Mouse (Mus musculus) cortical plate, adult 2 months (tissue): Measurements from ENCODE around the gene Cyp2j12. TPM values are rescaled to one million over a fixed set of nuclear protein-coding genes. Genes with fewer than 3 reads are reported as not detected.
"Not testable (repeated sequence)": the region's sequence is repeated elsewhere in the genome, so short reads cannot be mapped to it uniquely, and the experiment has no call there.

Experiments used
- H3K27ac ChIP-seq: fragments of 200-500 bp; 2 replicates; pipeline ENCODE4 v1.5.1; 2012; ENCODE audit warnings: low read length, control low read depth, inconsistent platforms; ENCODE audit not compliant: insufficient read depth
- H3K4me1 ChIP-seq: fragments of 200-500 bp; 2 replicates; pipeline ENCODE4 v1.6.1; 2011; ENCODE audit warnings: low read length; ENCODE audit not compliant: control insufficient read depth, insufficient read depth
- H3K4me3 ChIP-seq: fragments of 200-500 bp; 2 replicates; pipeline ENCODE4 v1.5.1; 2011; ENCODE audit warnings: mild to moderate bottlenecking, low read length, control low read depth; ENCODE audit not compliant: insufficient read depth
- CTCF ChIP-seq: fragments of 200-500 bp; IDR thresholded peaks from 2 replicates; pipeline ENCODE4 v1.5.1; 2011; ENCODE audit warnings: mild to moderate bottlenecking, control low read depth, low read length; ENCODE audit not compliant: insufficient read depth; ENCODE audit errors: extremely low read depth
- POLR2A ChIP-seq: fragments of 200-500 bp; IDR thresholded peaks from 2 replicates; pipeline ENCODE4 v1.6.1; 2011; ENCODE audit warnings: mild to moderate bottlenecking, low read length, control low read depth; ENCODE audit not compliant: insufficient read depth; ENCODE audit errors: extremely low read depth
- polyA plus RNA-seq: library from polyadenylated mRNA; depleted of rRNA; stranded (reverse); fragments of >200 nt; gene quantifications from 2 replicates; pipeline ENCODE4 v1.2.3, GENCODE M21; 2012; rRNA removed

Cyp2j12 gene
- polyA plus RNA-seq = 4.4 and 6.8 TPM in 2 replicates

DNA sequence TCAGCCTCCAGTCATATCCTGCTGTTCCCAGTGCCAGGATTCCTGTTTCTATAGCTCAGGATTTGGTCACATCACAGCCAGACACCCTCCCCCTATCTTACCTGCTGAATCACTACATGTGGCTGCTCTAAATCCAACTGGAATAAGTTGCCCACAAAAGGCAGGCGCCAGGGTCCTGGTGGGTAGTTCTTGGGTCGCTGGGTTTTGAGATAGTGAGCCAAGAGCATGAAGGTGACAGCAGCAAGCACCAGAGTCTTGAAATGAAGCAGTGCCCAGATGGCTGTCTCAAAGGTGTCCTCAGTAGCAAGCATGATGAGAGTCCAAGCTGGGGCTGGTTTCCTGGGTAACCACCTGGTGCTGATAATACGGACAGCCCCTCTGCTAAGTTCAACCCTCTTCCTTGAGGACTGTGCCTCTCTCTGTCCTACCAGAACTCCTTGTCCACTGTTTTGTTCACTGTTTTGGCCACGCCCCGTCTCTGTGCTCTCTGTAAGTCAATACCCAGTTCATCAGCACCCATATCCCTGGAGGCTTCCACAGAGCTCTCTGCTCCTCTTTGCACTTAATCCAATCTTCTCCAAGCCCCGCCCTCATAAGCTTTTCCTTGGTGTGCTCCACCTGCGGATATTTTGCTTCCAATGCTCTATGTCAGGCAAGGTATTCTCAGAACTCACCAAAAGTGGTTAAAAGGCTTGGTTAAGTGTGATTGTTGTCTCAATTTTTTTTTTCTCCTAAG lies at the start of gene Cyp2j12:
Gene Cyp2j12, minus strand, starts transcription at position 421 of the 736 bp plus-strand sequence.
- Histone ChIP-seq H3K4me1 (no peaks in the 10 kb centered on the region), H3K27ac (0 out of 2 replicates have a peak within 1 kb of the TSS, but pooled peaks have one; percentile 1), H3K4me3 (peak within 1 kb of the TSS; percentile 24; the same call in 1 of the 2 replicates)
- TF ChIP-seq CTCF (no peak), POLR2A (no peak)

DNA sequence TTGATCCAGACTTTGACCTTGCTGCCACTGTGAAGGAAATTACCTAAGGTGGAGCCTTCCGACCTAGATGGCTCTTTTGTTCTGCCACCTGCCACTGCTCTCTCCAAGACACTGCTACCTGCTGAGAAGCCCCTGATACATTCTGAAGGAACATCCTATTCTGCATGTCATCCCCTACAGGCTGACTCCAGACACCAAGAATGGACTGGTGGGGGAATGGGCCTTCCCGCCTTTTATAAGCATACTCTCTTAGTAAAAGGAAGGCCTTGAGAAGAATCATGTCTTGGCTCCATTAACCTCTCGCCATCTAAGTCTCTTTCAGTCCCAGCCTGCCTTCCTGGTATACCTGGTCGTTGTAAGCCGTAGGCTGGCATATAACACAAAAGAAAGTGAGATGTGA lies 48.4 kb upstream of the Cyp2j12 start:
- H3K4me3 ChIP-seq, H3K27ac ChIP-seq: not testable (repeated sequence)

DNA sequence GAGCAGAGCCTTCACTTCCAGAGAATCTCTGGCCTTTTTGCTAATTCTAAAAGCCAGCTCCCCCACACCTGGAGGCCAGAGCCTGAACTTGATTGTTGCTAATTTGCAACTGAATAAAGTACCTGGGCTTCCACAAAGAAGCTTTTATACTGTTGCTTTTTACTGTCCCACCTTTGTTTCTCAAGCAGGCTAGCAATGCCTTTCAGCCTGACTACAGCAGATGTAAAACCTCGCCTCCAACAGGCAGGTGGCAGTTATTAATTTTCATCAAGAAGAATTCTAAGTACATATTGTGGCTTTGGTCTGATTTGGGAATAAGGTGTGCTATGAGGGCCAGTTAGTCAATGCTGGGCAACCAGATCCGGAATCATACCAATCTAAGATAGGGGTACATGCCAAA lies 47.7 kb upstream of the Cyp2j12 start:
- not testable (repeated sequence) for H3K4me3 ChIP-seq, H3K4me1 ChIP-seq, H3K27ac ChIP-seq

More for the DNA sequence above, 48.4 kb upstream of the Cyp2j12 start:
- H3K4me1 ChIP-seq = not testable (repeated sequence)

- H3K4me1 ChIP-seq, H3K4me3 ChIP-seq, H3K27ac ChIP-seq: not testable (repeated sequence)
These were observed 47.2 kb upstream of the Cyp2j12 start for GRCm38 (mm10) chr4:96188146-96188545.

GRCm38 (mm10) chr4:96184716-96185115 lies 43.8 kb upstream of the Cyp2j12 start:
- not testable (repeated sequence) for H3K4me3 ChIP-seq, H3K27ac ChIP-seq, H3K4me1 ChIP-seq

DNA sequence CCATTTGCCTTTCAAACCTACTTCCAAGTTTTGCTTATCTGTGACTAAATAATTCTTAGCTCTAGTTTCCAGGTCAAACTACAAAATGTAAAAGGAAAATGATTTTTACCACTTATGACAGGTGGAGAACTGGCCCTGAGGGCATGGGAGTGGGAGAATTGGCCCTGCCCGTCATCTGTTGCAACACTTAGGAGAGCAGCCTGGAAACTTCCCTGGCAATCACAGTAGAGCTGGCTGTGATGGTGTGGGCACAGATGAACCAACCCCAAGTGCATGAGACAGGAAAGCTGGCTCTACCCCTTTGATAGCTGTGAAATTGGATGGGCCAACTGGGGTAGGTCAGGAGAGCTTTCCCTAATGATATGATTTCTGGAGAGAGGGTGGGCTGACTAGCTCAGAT lies 21.9 kb upstream of the Cyp2j12 start:
- no peak overlapping the region for H3K27ac ChIP-seq
- H3K4me3 ChIP-seq = no peak overlapping the region
- H3K4me1 ChIP-seq = no peaks in the 10 kb centered on the region
- TF ChIP-seq POLR2A = no peak
- no peak for TF ChIP-seq CTCF

- no peaks in the 10 kb centered on the region for H3K4me1 ChIP-seq
- H3K4me3 ChIP-seq = no peak overlapping the region
- H3K27ac ChIP-seq = no peak overlapping the region
- no peak for TF ChIP-seq CTCF
- TF ChIP-seq POLR2A = no peak
These were observed 20.6 kb upstream of the Cyp2j12 start for GRCm38 (mm10) chr4:96161575-96161974.

DNA sequence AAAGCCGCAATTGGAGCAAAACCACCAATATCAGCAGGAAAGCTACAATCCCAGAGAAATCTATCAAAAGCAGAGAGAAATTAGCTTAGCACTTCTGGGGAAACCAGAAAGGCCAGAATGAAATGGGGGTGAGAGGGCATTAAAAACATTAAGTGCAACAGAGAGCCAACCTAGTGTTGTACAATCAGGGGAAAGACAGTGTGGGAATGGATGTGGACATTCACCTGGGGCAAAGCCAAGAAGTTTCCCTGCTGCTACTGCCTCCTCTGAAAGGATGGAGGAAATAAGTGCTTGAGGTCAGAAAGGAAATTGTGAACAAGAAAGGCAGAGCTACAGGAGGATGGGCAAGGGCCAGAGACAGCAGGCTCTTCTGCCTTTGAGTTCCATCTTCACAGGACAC lies 1.7 kb downstream of the Cyp2j12 start:
- Histone ChIP-seq H3K4me3 (no peak overlapping the region), H3K4me1 (no peaks in the 10 kb centered on the region), H3K27ac (peak overlapping the region; percentile 56; the same call in 1 of the 2 replicates)
- TF ChIP-seq CTCF = no peak
- TF ChIP-seq POLR2A = no peak

GRCm38 (mm10) chr4:96134246-96134645 lies 6.7 kb downstream of the Cyp2j12 start:
- no peak overlapping the region for H3K4me3 ChIP-seq
- TF ChIP-seq CTCF = no peak
- no peak for TF ChIP-seq POLR2A
- 0 out of 2 replicates have a peak overlapping the region, but pooled peaks have one; percentile 71 for H3K27ac ChIP-seq
- no peaks in the 10 kb centered on the region for H3K4me1 ChIP-seq

GRCm38 (mm10) chr4:96096841-96097240 lies 44.1 kb downstream of the Cyp2j12 start:
- Histone ChIP-seq H3K4me3 (no peak overlapping the region), H3K27ac (no peak overlapping the region), H3K4me1 (no peaks in the 10 kb centered on the region)
- TF ChIP-seq POLR2A (no peak), CTCF (no peak)

DNA sequence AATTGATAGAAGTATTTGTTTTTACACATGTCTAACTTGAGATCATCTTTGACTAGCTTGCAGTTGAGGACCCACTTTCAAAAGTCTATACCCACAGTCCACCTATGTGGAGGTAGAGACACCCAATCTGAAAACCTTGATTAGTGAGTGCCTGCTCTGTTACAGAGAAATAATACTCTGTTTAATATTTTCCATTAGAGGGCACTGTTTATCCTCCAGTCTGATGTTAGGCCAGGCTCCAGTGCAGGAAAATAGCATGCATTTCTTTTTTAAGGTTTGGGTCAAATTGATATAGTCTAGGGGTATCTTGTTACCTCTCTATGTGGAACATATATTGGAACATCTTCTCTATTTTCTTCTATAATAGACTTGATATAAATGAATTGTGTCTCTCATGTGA lies 49.1 kb downstream of the Cyp2j12 start:
- Histone ChIP-seq H3K4me3 (no peak overlapping the region), H3K27ac (no peak overlapping the region), H3K4me1 (no peaks in the 10 kb centered on the region)
- TF ChIP-seq POLR2A = no peak
- no peak for TF ChIP-seq CTCF

DNA sequence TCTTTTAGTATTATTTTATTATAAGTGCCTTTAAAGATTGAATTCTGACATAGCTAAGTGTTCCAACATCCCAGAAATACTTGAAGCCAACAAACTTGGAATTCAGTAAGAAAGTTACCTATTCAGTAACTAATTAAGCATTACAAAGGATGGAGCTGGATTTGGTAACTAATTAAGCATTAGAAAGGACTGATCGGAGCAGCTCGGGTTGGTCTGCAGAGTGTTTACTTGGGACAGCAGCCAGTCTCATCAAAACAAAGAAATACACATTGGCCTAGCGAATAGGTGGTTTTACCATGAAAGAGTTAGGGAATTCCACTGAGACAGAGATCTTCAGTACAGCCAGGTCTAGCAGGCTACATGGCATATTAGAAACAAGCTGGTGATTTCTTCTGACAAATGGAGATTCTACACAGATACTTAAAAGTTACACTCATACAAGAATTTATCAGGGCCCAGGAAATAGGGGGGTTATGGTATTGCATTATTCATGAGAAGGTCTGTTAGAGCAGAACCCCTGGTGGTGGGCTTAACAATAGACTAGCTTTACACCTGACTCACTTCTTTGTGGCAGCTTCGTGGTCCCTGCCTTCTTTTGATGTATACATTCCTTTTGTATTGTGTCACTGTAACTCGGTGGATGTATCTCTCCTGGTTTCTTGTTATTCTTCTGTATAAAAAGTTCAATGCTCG lies 51.5 kb downstream of the Cyp2j12 start:
- H3K4me1 ChIP-seq, H3K27ac ChIP-seq, H3K4me3 ChIP-seq: not testable (repeated sequence)
